Mouse (Mus musculus): Measurements from ENCODE around the gene Cdc7.
A peak's percentile ranks its signal among the peaks of the same experiment; 100 is the strongest.
"Not testable (repeated sequence)": the region's sequence is repeated elsewhere in the genome, so short reads cannot be mapped to it uniquely, and the experiment has no call there.

Gene Cdc7

DNA sequence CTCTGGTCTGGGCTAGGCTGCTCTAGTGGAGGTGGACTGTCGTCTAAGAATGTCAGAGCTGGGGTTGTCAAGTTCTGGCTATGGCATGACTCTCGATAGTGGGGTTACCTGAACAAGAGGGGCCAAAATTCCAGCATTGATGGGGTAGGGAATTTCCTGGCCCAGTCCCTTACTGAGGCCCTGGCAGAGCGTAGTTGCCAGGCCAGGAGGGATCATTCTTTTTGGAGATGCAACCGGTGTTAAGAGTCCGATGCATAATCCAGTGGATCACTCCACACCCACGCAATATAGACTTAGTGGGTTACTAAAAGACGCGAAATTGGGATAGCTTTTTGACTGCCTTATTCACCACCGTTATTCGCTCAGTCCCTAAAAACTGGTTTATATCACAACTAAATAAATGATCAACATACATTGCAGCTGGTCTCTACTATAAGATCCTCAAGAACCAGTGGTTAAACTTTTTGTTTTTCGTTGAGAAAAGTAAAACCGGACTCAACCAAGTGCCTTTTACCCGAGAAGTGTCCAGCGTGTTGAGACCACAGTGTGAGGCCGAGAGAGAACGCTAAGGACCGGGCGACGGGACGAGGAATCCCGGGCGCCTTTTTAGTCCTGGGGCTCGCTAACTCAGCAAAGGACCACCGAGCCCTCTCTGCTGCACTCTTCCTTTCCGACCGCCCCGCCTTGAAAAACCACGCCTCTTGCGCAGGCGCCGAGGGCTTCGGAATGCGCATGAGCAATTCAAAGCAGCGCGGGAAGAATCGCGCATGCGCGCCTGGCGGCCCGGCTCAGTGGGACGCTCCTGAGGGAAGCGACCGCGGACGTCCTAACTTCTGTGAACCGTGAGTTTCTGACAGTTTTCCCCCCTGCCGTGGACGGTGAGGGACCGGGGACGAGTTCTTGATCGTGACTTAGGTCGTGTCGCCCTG lies at the start of gene Cdc7:
Gene Cdc7, plus strand, starts transcription at position 739 of the 929 bp plus-strand sequence.
- peak; percentile 90 for DNase-seq (ENCODE audit: low spot score)

DNA sequence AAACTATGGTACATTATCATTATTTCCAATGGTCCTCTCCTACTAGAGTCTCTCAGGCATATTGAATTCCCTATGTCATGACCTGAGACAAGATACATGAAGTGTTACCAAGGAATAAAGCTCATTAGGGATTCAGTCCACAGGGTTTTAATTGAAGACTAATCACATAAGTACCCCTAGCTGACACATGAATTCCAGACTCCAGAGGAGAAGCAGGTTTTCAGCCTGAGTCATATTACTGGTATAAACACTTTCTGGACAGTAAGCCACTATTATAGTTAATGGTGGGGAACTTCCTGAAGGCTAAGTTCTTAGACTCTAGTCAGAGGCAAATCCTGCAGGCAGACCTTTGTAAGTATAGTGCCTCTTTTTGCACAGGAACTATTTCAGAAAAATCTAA lies 44.8 kb upstream of the Cdc7 start:
- DNase-seq (ENCODE audit: low spot score), result no peak

DNA sequence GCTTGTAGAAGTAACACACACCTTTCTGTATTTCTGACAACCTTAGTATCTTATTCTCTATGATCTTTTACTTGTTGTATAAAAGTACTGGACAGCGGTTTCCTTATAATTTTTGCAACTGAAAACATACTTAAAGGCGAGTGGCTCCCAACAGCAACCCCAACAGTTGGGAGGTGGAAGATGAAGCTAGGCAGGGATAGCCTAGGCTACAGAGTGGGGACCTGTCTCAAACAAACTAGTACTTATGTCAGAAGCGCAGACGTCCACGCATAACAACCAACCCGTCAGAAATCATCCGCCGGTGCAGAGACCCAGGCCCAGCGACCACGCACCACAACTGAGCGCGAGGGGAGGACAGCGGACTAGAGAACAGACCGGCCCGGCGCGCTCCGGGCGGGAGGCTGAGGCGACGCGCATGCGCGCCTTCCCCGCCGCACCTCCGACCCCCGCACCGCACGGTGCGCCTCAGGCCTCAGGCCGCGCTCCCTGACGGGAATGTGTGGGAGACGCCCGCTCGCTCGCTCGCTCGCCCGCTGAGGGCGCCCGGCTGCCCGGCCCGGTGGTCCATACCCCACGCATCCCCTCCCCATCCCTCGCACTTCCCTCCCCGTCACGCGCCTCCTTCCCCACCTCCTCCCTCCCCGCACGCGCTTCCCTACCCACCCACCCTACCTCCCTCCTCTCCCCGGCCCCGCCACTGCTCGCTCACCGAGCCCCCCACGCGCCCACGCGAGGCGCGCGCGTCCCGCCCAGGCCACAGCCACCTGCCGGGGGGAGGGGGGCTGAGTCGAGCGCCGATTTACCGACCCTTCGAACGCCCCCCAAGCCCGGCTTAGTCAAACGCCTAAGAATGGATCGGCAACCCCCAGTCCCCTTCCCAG lies 38.4 kb upstream of the Cdc7 start, which contains the start of gene Hfm1:
Gene Hfm1, minus strand, starts transcription at position 834 of the 881 bp plus-strand sequence.
- DNase-seq (ENCODE audit: low spot score), result peak; percentile 56

DNA sequence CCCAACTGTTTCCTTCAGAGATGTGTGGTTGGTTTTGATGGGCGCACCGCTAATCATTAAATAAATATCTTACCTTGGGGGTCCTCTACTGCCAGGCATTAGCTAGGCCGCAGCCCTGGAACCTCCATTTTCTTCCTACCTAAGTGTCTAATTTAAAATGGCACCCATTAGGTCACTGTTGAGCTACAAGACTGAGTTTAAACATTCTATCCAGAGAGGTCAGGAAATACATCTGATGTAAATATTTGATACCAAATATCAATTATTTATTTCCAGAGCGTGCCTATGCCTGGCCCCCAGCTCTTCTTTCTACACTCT lies 37.8 kb upstream of the Cdc7 start:
- peak; percentile 12 for DNase-seq (ENCODE audit: low spot score)

DNA sequence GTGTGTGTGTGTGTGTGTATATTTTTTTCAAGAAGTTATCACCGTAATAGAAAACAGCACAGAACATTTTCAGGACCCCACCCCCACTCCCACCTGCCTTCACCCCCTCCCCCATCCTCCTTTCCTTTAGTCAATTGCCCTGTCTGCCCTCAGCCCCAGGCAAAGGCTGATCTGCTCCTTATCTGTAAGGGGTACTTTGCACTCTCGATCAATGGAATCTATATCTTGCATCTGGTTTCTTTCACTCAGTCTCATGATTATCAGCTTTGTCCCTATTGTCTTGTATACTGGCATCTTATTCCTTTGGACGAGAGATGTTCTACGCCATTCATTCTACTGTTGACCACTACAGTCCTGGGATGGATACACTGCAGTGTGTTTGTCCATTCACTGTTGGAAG lies 36.1 kb upstream of the Cdc7 start:
- no peak for DNase-seq (ENCODE audit: low spot score)

DNA sequence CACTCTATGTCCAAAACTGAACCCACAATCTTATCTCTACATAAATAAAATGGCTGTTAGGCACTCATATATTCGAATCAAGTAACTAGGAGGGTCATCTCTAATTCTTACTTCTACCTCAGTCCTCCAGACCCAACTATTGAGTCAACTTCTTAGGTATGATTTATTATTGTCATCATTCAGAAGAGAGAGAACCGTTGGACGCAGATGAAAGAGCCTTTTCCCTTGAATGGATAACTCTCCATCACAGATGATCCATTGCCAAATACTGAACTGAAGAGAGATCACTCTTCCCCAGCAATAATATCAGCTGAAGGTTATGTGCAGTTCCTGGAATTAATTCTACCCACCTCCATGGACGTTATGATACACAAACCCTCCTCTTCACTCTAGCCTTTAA lies 17.8 kb upstream of the Cdc7 start:
- DNase-seq (ENCODE audit: low spot score), result no peak

DNA sequence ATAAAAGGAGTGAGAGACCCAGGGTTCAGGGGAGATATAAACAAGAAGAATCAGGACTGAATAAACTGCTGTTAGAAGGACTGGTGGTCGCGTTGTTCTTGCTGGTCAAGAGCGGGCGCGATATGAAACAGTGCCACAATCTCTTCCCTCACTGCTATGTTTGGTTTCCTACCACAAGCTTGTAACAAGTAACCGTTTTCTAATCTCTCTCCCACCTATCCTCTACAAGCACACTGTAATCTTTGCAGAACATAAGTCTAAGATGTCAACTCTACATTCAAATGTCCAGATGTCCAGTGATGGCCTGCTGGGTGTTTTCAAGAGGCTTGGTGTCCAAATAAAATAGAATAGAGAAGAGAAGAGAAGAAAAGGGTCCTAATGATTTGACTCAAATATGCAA lies 15.4 kb upstream of the Cdc7 start:
- DNase-seq (ENCODE audit: low spot score), result no peak

DNA sequence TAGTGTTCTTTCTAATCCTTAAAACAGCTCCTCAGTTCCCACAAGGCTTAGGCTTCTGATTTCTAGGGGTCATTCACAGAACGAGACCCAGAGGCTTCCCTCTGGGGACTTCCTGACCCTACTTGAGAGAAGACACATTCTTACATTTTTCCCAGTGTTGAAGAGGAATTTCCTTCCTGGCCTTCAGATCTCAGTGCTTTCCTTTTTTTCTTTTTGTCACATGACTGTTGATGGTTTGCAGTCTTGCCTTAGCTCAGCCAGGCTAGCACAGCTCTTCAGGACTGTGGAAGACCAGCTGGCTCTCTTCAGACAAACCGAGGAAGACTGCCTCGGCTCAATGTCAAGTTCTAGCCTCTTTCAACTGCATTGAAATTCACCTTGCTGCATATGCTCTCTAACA lies 7.7 kb upstream of the Cdc7 start:
- no peak for DNase-seq (ENCODE audit: low spot score)

DNA sequence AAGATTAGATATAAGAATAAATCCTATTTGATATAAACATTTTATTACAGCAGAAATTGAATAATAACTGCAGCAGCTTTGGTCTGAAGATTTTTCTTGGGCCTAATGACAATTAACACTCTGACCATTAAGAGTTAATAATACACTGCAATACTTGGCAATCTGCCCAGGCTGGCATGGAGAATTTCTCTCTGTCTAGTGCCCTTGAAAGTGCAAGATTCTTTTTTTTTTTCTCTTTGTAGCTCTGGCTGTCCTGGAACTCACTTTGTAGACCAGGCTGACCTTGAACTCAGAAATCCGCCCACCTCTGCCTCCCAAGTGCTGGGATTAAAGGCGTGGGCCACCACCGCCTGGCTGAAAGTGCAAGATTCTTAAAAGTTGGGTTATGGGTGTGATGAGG lies 5.1 kb upstream of the Cdc7 start:
- DNase-seq (ENCODE audit: low spot score), result no peak

DNA sequence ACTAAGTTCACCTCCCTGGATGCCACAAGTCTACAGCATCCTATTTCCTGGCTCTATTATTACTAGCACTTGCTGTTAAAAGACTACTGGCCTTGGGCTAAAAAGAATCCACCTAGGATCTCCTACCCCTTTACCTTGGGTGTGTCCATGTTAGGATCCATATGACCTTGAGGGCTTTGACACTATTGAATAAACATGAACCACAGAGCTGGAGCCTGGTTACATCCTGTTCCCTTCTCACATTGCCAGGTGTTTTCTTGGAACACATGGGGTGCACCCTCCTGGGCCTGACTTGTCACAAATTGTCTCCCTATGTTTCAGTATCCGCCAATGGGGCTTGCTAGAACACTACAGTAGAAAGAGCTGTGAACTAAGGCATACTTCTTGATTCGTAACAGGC lies 3.7 kb upstream of the Cdc7 start:
- DNase-seq (ENCODE audit: low spot score), result no peak

DNA sequence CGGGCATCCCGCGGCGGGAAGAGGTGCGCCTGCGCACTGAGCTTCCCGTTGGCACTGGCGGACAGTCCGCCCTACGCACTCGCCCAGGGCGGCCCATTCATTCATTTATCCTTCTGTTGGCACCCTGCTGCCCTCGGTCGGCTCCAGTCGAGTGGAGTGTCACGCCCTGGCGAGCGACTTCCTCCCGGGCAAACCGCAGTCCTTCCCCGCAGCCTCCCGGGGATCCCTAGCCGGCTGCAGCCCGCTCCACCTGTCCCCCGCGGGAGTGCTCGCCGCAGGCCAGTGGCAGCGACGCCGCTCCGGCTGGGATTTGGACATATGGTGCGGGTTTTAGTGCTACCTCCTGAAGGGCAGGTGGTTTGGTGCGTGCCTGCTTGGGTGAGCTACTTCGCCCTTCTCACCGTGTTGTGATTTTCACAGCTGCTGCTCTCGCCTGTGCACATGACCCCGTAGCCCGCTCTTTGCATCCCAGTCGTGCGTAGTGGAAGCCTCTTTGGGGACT lies 442 bp downstream of the Cdc7 start:
- no peak for DNase-seq (ENCODE audit: low spot score)

DNA sequence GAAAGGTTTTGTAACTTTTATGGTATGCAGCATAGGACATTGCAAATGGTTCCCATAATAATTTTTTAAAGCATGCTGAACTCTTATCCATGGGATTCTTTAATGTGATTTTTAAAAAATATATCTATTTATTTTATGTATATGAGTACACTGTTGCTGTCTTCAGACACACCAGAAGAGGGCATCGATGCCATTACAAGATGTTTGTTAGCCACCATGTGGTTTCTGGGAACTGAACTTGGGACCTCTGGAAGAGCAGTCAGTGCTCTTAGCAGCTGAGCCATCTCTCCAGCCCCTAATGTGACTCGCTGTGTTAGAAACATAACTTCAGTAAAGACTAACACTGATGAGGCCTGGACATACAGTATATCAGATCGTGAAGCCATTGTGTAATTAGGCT lies 2.3 kb downstream of the Cdc7 start:
- no peak for DNase-seq (ENCODE audit: low spot score)

DNA sequence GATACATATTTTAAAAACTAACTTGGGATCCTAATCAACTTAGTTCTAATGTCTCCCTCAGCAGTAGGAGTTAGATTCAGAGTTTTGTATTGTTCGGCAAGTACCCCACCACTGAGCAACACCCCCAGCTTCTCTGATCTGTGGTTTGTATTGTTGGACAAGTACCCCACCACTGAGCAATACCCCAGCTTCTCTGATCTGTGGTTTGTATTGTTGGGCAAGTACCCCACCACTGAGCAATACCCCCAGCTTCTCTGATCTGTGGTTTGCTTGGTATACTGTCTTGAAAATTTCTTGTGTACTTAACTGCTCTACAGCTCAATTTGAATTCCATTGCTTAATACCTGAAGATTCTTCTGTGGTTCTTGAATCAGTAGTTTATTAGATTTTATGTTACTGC lies 3.5 kb downstream of the Cdc7 start:
- DNase-seq (ENCODE audit: low spot score), result no peak

DNA sequence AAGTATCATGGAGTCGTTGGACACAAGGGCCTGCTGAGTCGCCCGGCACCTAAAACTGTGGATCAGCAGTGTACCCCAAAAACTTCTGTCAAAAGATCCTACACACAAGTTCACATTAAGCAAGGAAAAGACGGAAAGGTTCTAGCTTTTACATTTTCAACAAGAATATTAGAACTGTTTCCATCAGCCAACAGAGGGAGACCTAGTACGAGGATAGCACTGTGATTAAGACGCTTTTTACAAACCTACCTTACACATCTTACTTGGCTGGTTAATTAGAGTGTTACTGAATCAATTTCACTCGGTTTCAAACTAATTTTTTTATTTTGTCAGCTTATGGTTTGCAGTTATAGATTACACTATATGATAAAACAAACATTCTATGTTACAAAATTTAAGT lies 9.8 kb downstream of the Cdc7 start:
- DNase-seq (ENCODE audit: low spot score), result no peak

DNA sequence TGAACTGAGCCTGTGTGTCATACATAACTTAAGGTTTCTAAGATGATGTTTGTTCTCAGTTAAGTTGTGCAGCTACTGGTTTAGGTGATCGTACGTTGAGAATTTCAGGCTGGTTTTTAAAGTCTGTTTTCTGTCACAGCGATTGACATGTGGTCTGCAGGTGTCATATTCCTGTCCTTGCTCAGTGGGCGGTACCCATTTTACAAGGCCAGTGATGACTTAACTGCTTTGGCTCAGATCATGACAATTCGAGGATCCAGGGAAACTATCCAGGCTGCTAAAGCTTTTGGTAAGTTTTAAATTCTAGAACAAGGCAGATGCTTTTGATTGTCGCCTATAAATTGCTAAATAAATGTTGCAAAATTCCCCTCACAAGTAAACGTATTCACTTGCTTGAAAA lies 15.0 kb downstream of the Cdc7 start:
- no peak for DNase-seq (ENCODE audit: low spot score)

DNA sequence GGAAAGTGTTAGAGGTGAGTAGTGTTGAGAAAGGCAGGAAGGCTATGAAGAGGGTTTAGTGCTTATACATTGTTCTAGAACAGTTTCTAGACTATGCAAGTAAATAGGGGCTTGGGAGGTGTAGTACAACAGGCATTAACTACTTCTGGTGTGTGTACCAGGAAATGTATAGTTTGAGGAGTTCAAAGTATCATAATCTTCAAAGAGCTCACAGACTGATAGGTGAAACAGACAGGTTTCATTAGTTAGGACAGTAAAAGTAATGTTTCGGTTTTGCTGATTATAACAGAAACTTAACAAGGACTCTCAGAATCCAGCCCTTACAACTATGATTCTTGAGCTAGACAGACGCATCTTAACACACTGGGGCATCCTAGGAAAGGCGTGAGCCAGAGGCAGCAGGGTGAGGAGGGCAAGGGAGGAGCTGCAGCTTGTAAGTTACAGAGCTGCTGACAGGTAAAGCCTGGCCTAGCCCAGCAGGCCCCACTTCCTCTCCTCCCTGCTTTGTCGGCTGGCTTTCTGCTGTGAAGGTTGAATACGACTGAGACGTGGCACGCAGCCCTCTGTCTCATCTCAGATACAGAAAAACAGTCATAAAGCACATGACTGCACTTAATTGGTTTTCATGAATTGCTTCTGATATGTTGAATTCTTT lies 18.3 kb downstream of the Cdc7 start:
- DNase-seq (ENCODE audit: low spot score), result no peak

DNA sequence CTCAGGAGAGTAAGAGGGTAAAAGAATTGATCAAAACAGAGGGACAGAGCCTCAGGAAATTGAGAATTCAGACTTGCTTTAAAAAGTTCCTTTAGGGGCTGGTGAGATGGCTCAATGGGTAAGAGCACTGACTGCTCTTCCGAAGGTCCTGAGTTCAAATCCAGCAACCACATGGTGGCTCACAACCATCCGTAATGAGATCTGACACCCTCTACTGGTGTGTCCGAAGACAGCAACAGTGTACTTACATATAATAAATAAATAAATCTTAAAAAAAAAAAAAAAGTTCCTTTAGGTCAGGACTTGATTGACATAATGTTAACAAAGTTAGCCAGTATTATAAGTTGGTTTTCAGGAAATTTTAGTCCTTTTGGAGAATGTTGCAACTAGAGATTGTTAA lies 20.8 kb downstream of the Cdc7 start:
- not testable (repeated sequence) for DNase-seq (ENCODE audit: low spot score)

DNA sequence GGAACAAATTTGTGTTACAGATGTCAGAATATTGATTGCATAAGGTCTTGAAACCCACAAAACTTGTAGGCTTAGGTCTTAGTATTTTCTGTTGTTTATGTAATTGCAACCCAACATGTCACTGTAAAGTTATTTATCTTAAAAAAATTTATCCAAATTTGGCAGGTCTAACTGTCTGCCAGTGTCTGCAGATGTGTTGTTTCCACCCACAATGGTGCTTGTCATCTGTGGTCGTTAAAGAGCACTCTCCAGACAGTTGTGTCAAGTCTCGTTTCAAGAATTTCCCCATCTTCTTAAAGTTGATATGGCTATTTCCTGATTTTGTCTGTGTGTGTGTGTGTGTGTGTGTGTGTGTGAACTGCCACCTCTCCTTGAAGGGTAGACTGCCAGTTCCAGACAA lies 21.5 kb downstream of the Cdc7 start:
- no peak for DNase-seq (ENCODE audit: low spot score)

DNA sequence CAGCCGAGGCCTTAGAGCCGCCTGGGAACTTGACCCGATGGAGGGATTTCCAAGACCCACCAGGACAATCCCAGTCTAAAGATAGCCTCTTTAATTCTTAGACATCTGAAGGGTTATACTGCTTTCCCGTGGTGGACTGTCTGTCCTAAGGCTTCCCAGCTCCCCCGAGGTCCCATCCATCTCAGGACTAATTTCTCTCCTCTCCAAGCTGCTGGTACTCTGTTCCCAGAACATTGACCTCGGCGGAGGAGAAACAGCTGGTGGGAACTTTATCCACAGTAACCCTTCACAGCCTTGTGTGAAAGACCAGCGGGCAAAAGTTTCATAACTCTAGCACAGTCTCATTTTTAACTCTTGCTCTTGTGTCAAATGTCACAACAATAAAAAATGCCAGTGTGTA lies 25.1 kb downstream of the Cdc7 start:
- no peak for DNase-seq (ENCODE audit: low spot score)

DNA sequence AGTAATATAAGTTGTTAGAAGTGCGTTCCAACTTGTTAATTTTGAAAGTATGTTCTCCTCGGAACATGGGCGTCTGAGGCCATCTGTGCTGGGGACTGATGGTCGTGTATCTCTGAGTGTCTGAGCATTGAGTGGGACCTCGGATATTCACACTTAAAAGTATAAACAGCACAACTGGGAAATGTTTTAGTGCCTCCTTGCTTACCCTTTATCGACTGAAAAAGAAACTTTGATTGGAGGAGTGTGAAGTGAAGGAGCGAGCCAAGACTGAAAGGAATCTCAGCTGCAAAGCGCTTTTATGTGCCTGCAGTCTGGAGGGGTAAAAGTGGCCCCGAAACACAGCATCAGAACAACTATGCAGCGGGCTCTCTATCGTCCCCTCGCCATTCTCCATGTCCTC lies 25.7 kb downstream of the Cdc7 start:
- DNase-seq (ENCODE audit: low spot score), result no peak

DNA sequence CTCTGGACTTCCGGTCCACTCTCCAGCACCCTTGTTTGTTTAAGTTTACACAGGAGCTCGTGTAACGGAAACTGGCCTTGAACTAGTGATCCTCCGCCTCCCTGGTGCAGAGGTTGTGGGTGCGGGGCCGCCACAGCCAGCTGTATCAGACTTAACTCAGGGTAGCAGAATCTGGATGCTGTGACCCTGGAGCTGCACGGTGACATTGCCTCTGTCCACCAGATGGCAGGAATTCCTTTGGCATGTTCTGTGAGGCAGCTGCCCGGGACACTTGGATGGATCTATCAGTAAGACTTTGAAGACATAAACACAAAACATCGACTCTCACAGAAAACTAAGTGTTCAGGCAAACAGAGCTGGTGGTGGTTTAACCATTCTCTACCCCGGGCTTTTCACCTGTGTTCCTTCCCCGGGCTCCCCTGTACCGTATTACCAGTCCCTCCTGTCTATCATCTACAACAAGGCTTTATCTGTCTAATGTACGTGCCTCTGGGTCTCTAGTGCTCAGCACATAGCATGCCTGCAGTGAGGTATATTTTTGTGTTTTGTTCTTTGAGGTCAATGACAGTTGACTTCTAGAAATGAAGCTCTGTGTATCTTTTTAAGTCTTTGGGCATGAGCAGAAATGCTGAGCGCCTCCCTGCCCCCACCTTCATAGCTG lies 26.6 kb downstream of the Cdc7 start:
- DNase-seq (ENCODE audit: low spot score), result peak; percentile 36
